Mouse (Mus musculus) heart, embryonic 10.5 days (tissue): ENCODE data around the gene Gpx2. TPM values are rescaled to one million over a fixed set of nuclear protein-coding genes. Genes with fewer than 3 reads are reported as not detected.

Source experiments
- DNase-seq: peaks from one replicate; pipeline ENCODE4 v3.0.0-alpha.2; 2017; ENCODE audit warnings: low spot score
- H3K27ac ChIP-seq: fragments of 300-500 bp; sonication (generic); 2 replicates; pipeline ENCODE4 v1.5.1; 2016; ENCODE audit warnings: mild to moderate bottlenecking
- H3K27me3 ChIP-seq: fragments of 300-500 bp; sonication (generic); 2 replicates; pipeline ENCODE4 v1.6.1; 2016; ENCODE audit warnings: mild to moderate bottlenecking; ENCODE audit not compliant: poor library complexity, insufficient read depth, severe bottlenecking
- H3K36me3 ChIP-seq: fragments of 300-500 bp; sonication (generic); 2 replicates; pipeline ENCODE4 v1.6.1; 2016; ENCODE audit warnings: mild to moderate bottlenecking, moderate library complexity
- H3K4me1 ChIP-seq: fragments of 300-500 bp; sonication (generic); 2 replicates; pipeline ENCODE4 v1.6.1; 2016; ENCODE audit warnings: mild to moderate bottlenecking
- H3K4me3 ChIP-seq: fragments of 300-500 bp; sonication (generic); 2 replicates; pipeline ENCODE4 v1.5.1; 2016; ENCODE audit warnings: mild to moderate bottlenecking, moderate library complexity
- H3K9me3 ChIP-seq: fragments of 300-500 bp; sonication (generic); 2 replicates; pipeline ENCODE4 v1.6.1; 2016; ENCODE audit warnings: mild to moderate bottlenecking, moderate library complexity
- WGBS: fragments of 180-500 bp; shearing (Covaris S2); methylation state at CpG from one replicate; pipeline ENCODE4 v1.1.7; 2016; 5-methylcytosine and 5-hydroxymethylcytosine counted together
- polyA plus RNA-seq: library from polyadenylated mRNA; unstranded; fragments of >200 nt; fragmentation: Nextera tagmentation; extraction: Ambion mirVana; gene quantifications from 2 replicates; pipeline ENCODE4 v1.2.1, GENCODE M21; 2016

The Gpx2 gene
- 0.11 and 0.60 TPM in 2 replicates for polyA plus RNA-seq

GRCm38 (mm10) chr12:76795350-76795749, at the start of gene Gpx2:
Gene Gpx2, minus strand, starts transcription at chr12:76795554.
- no peak for DNase-seq
- no peaks in the 10 kb centered on the region for H3K9me3 ChIP-seq
- peaks cover 27% of the 10 kb centered on the region for H3K4me1 ChIP-seq
- H3K4me3 ChIP-seq: no peak within 1 kb of the TSS
- H3K36me3 ChIP-seq: no peaks in the 10 kb centered on the region
- no peak within 1 kb of the TSS for H3K27ac ChIP-seq
- peaks cover 20% of the 10 kb centered on the region for H3K27me3 ChIP-seq
- WGBS: 81% methylated on average over 5 of the region's 5 CpGs

DNA sequence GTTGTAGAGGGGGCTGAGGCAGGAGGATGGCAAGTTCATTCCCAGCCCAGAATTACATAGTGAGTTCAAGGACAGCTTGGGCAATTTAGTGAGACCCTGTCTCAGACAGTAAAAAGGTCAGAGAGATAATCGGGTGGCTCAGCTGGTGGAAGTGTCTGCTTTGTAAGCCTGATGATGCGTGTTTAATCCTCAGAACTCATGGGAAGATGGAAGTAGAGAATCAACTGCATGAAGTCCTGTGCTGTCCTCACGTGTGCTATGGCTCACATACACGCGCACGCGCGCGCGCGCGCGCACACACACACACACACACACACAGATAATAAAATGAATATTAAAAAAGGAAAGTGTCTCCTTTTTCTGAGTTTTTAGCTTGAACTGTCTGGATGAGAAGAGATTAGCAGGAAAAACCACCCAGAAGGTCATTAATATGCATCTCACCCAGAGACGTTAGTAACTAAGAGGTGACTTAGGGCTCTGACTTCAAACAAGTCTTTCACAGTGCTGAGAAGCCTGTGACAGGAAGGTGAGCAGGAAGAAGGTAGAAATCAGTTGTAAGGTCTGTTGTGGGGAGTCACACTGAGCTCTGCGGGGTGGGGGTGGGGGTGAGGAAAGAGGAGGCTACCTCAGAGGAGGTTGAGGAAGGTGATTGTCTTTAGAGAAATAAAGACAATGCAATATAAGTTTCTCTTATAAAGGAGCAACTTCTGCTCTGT, 49.1 kb upstream of the Gpx2 start:
- Histone ChIP-seq H3K36me3 (peaks cover 4% of the 10 kb centered on the region; the same call in 1 of the 2 replicates), H3K4me3 (no peak overlapping the region), H3K27me3 (no peaks in the 10 kb centered on the region), H3K4me1 (no peaks in the 10 kb centered on the region), H3K9me3 (no peaks in the 10 kb centered on the region), H3K27ac (no peak overlapping the region)
- WGBS: 82% methylated on average over 15 of the region's 15 CpGs
- DNase-seq: no peak

GRCm38 (mm10) chr12:76840081-76840480, 44.7 kb upstream of the Gpx2 start:
- no peak overlapping the region for H3K4me3 ChIP-seq
- WGBS: 47% methylated on average over 6 of the region's 6 CpGs

GRCm38 (mm10) chr12:76839298-76839697, 43.9 kb upstream of the Gpx2 start:
- no peaks in the 10 kb centered on the region for H3K36me3 ChIP-seq
- 89% methylated on average over 4 of the region's 4 CpGs for WGBS
- no peak for DNase-seq
- H3K4me3 ChIP-seq: no peak overlapping the region
- peaks cover 7% of the 10 kb centered on the region; the same call in 1 of the 2 replicates for H3K4me1 ChIP-seq
- no peaks in the 10 kb centered on the region for H3K9me3 ChIP-seq
- H3K27me3 ChIP-seq: no peaks in the 10 kb centered on the region
- no peak overlapping the region for H3K27ac ChIP-seq

More at GRCm38 (mm10) chr12:76840081-76840480, 44.7 kb upstream of the Gpx2 start:
- no peaks in the 10 kb centered on the region for H3K9me3 ChIP-seq
- H3K27me3 ChIP-seq: no peaks in the 10 kb centered on the region
- H3K4me1 ChIP-seq: peaks cover 7% of the 10 kb centered on the region; the same call in 1 of the 2 replicates
- H3K36me3 ChIP-seq: no peaks in the 10 kb centered on the region
- no peak overlapping the region for H3K27ac ChIP-seq
- DNase-seq: no peak

DNA sequence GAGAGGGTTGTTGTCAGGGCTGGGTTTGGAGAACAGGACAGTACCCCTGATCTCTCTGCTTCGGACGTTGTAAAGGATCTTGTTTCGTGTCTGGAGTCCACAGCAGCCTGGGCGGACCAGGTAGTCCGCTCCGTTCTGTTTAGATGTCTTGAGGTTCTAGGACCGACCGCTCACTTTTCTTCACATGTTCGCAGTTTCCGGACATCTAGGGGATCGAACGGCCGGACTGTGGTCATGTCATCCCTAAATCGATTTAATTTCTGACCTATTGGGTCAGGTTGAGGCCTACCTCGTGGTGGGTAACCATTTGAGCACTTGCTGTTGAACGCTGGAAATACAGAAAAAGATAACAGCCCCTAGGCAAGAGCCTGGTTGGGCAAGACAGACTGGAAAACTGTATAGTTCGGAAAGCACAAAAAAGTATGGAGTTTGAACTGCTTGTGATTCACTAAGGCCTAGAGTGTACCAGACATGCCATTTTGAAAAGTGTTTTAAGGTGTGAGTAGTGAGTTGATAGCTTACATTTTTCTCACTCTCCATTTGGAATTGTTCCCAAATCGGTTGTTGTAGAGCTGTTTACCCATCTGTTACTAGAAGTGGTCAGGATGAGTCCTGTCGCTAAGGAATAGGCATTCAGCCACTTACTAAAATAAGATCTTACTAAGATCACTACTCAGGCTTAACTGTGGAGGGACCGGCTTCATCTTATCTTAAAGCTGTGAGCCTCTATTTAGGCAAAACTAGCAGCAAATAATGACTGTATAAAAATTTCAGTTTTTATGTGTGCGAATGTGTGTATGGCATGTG, 42.7 kb upstream of the Gpx2 start:
- Histone ChIP-seq H3K4me3 (peak overlapping the region; percentile 73), H3K9me3 (no peaks in the 10 kb centered on the region), H3K36me3 (no peaks in the 10 kb centered on the region), H3K4me1 (peaks cover 7% of the 10 kb centered on the region; the same call in 1 of the 2 replicates), H3K27ac (peak overlapping the region; percentile 84), H3K27me3 (no peaks in the 10 kb centered on the region)
- WGBS: 13% methylated on average over 21 of the region's 21 CpGs
- no peak for DNase-seq

GRCm38 (mm10) chr12:76837101-76837843, 41.9 kb upstream of the Gpx2 start:
- DNase-seq: peak; percentile 99
- Histone ChIP-seq H3K27me3 (no peaks in the 10 kb centered on the region), H3K36me3 (no peaks in the 10 kb centered on the region), H3K4me1 (peaks cover 7% of the 10 kb centered on the region; the same call in 1 of the 2 replicates), H3K9me3 (no peaks in the 10 kb centered on the region), H3K4me3 (peak overlapping the region; percentile 73), H3K27ac (peak overlapping the region; percentile 84)
- under 1% methylated on average over 43 of the region's 43 CpGs for WGBS

DNA sequence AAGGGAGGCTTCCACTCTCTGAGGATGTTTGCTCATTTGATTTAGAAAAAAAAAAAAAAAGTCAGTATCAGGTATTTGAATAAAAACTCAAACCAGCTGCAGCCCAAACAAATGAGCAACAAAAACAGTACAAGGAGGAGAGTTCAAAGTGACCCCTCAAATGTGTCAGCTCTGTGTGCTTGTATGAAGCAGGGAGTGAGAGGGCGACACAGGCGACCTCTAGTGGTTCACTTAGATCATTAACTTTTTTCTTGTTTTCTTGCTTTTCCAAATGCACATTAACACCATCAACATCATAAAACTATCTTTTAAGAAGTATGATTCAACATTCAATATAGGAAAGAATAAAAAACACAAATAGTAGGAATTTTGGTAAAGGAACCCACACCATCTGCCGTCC, 37.4 kb upstream of the Gpx2 start:
- Histone ChIP-seq H3K4me3 (no peak overlapping the region), H3K36me3 (no peaks in the 10 kb centered on the region), H3K27ac (no peak overlapping the region), H3K9me3 (no peaks in the 10 kb centered on the region), H3K27me3 (no peaks in the 10 kb centered on the region), H3K4me1 (no peaks in the 10 kb centered on the region)
- 6% methylated on average over 3 of the region's 3 CpGs for WGBS
- no peak for DNase-seq

DNA sequence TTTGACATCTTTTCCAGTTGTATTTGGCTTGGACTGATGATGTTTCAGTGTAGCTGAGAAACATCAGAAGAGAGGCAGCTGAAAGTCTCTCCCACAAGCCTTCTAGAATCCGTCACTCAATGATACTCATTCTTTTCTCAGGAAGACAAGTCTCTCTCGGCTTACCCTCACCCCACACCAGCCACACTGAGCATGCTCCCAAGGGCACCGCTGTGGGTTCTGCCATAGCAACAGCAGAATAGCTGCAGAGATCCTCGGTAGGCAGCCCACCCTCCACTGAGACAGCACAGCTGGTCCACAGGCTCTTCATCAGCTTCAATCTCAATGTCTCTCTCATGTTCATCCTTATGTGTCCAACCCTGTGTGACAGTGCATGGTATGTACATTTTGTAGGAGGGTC, 29.9 kb upstream of the Gpx2 start:
- Histone ChIP-seq H3K27me3 (peaks cover 62% of the 10 kb centered on the region), H3K4me1 (peaks cover 23% of the 10 kb centered on the region), H3K27ac (no peak overlapping the region), H3K36me3 (no peaks in the 10 kb centered on the region), H3K9me3 (no peaks in the 10 kb centered on the region), H3K4me3 (no peak overlapping the region)
- whole genome bisulfite sequencing: 60% methylated on average over 4 of the region's 4 CpGs
- no peak for DNase-seq

GRCm38 (mm10) chr12:76822651-76823041, 27.3 kb upstream of the Gpx2 start, which contains the start of gene Rab15:
Gene Rab15, minus strand, starts transcription at chr12:76822908.
- H3K27ac ChIP-seq: peak within 1 kb of the TSS; percentile 84
- peaks cover 88% of the 10 kb centered on the region for H3K27me3 ChIP-seq
- WGBS: 2% methylated on average over 17 of the region's 17 CpGs
- peak within 1 kb of the TSS; percentile 82 for H3K4me3 ChIP-seq
- H3K4me1 ChIP-seq: peaks cover 23% of the 10 kb centered on the region
- DNase-seq: no peak
- no peaks in the 10 kb centered on the region for H3K9me3 ChIP-seq
- H3K36me3 ChIP-seq: no peaks in the 10 kb centered on the region

DNA sequence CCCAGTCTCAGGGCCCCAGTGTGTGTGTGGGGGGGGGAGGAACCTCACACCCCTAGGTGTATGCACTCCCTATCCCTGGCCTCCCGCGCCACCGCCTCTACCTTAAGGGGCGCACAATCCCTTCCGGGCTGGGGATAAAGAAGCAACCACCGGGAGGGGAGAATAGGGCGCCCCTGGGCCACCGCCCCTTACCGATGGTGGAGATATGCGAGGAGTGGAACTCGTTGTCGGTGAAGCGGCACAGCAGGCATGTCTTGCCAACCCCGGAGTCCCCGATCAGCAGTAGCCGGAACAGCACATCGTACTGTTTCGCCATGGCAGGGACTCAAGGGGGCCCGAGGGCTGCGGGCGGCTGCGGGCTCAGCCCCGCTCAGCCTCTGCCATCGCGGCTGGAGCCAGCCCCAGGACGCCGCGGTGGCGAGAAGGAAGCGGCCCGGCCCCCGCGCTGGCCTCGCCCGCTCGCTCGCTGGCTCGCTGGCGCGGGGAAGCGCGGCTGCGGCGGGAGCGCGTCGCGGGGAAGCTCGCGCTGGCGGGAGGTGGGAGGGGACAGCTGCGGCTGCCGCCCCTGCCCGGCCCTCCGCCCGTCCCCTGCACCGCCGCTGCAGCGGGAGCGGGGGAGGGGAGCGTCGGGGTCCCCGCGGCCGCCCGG, 26.8 kb upstream of the Gpx2 start:
- WGBS: under 1% methylated on average over 63 of the region's 66 CpGs
- no peak for DNase-seq
- peak overlapping the region; percentile 82 for H3K4me3 ChIP-seq
- H3K9me3 ChIP-seq: no peaks in the 10 kb centered on the region
- peaks cover 26% of the 10 kb centered on the region for H3K4me1 ChIP-seq
- H3K36me3 ChIP-seq: no peaks in the 10 kb centered on the region
- H3K27ac ChIP-seq: peak overlapping the region; percentile 84
- H3K27me3 ChIP-seq: peaks cover 88% of the 10 kb centered on the region

DNA sequence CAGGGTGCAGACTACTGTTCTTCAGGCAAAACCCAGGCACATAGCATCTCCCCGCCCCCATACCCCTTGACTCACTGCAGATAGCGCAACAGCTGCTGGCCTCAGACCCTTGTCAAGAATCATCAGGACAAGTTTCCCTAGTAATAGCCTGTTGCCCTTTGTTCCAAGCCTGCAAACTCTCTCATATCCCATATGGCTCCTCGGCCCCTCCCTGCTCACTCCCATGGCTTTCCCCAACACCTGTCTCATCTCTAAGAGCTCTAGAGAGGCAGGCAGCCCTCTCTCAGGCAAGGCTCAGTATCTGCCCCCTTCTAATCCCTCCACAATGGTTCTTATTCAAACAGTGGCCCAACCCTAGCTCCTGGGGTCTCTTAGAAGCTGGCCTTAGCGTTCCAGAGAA, 25.3 kb upstream of the Gpx2 start:
- no peak for DNase-seq
- no peaks in the 10 kb centered on the region for H3K9me3 ChIP-seq
- H3K4me1 ChIP-seq: peaks cover 26% of the 10 kb centered on the region
- WGBS: 44% methylated on average over 4 of the region's 4 CpGs
- 0 out of 2 replicates have a peak overlapping the region, but pooled peaks have one; percentile 6 for H3K27ac ChIP-seq
- peaks cover 89% of the 10 kb centered on the region for H3K27me3 ChIP-seq
- H3K4me3 ChIP-seq: no peak overlapping the region
- H3K36me3 ChIP-seq: no peaks in the 10 kb centered on the region

- H3K4me1 ChIP-seq: peaks cover 26% of the 10 kb centered on the region
- no peak overlapping the region for H3K4me3 ChIP-seq
- WGBS: 80% methylated on average over 6 of the region's 6 CpGs
- H3K27ac ChIP-seq: no peak overlapping the region
- H3K36me3 ChIP-seq: no peaks in the 10 kb centered on the region
- H3K9me3 ChIP-seq: no peaks in the 10 kb centered on the region
- DNase-seq: no peak
- peaks cover 83% of the 10 kb centered on the region for H3K27me3 ChIP-seq
Measured at GRCm38 (mm10) chr12:76819816-76820215, 24.5 kb upstream of the Gpx2 start.
